Mouse (Mus musculus) heart, embryonic 14.5 days (tissue): ENCODE data around the gene Slc7a10. TPM values are rescaled to one million over a fixed set of nuclear protein-coding genes. Genes with fewer than 3 reads are reported as not detected.

ENCODE experiments used
- ATAC-seq: fragments of 200-750 bp; cut with Nextera tagmentation; 2 replicates; pipeline ENCODE4 v1.8.0; 2017; ENCODE audit warnings: low read depth, moderate TSS enrichment; ENCODE audit not compliant: insufficient number of reproducible peaks, insufficient read depth, low FRiP score
- H3K27ac ChIP-seq, 2 experiments: fragments of 200-500 bp in 1 of 2; fragments of 300-500 bp in 1 of 2; sonication (generic) in 1 of 2; replicated peaks in 1 of 2; 2 replicates each; pipeline ENCODE4 v1.5.1; 2012 to 2014; ENCODE audit warnings: low read depth in 2 of 2, low read length in 2 of 2, control low read depth in 1 of 2, mild to moderate bottlenecking in 1 of 2, mixed read lengths in 1 of 2; ENCODE audit not compliant: control insufficient read depth in 1 of 2, insufficient read depth in 1 of 2
- H3K27me3 ChIP-seq: fragments of 300-500 bp; sonication (generic); 2 replicates; pipeline ENCODE4 v1.6.1; 2014; ENCODE audit warnings: mild to moderate bottlenecking, low read length, control low read depth; ENCODE audit not compliant: control insufficient read depth, insufficient read depth
- H3K36me3 ChIP-seq: fragments of 300-500 bp; sonication (generic); 2 replicates; pipeline ENCODE4 v1.6.1; 2014; ENCODE audit warnings: mild to moderate bottlenecking, control low read depth, low read length, mixed read lengths; ENCODE audit not compliant: control insufficient read depth, insufficient read depth
- H3K4me1 ChIP-seq, 2 experiments: fragments of 200-500 bp in 1 of 2; fragments of 300-500 bp in 1 of 2; sonication (generic) in 1 of 2; 2 replicates each; pipeline ENCODE4 v1.6.1; 2012 to 2014; ENCODE audit warnings: low read length in 2 of 2, control low read depth in 1 of 2, mixed read lengths in 1 of 2; ENCODE audit not compliant: control insufficient read depth in 2 of 2, insufficient read depth in 2 of 2
- H3K4me2 ChIP-seq: fragments of 300-500 bp; sonication (generic); 2 replicates; pipeline ENCODE4 v1.6.1; 2014; ENCODE audit warnings: mild to moderate bottlenecking, low read length
- H3K4me3 ChIP-seq, 2 experiments: fragments of 200-500 bp in 1 of 2; fragments of 300-500 bp in 1 of 2; sonication (generic) in 1 of 2; 2 replicates each; pipeline ENCODE4 v1.5.1; 2012 to 2014; ENCODE audit warnings: low read length in 2 of 2, mild to moderate bottlenecking in 2 of 2, control low read depth in 1 of 2, low read depth in 1 of 2, moderate library complexity in 1 of 2; ENCODE audit not compliant: control insufficient read depth in 1 of 2, insufficient read depth in 1 of 2
- H3K9ac ChIP-seq: fragments of 300-500 bp; sonication (generic); 2 replicates; pipeline ENCODE4 v1.6.1; 2014; ENCODE audit warnings: mild to moderate bottlenecking, low read length
- H3K9me3 ChIP-seq: fragments of 300-500 bp; sonication (generic); 2 replicates; pipeline ENCODE4 v1.6.1; 2016; ENCODE audit warnings: low read length, control low read depth; ENCODE audit not compliant: control insufficient read depth
- WGBS: fragments of 180-500 bp; shearing (Covaris S2); extraction: QIAGEN DNeasy Blood & Tissue Kit; methylation state at CpG from one replicate; pipeline ENCODE4 v1.1.7; 2014; 5-methylcytosine and 5-hydroxymethylcytosine counted together
- polyA plus RNA-seq: library from polyadenylated mRNA; unstranded; fragments of >200 nt; fragmentation: Nextera tagmentation; extraction: Ambion mirVana; gene quantifications from 2 replicates; pipeline ENCODE4 v1.2.1, GENCODE M21; 2014

Gene Slc7a10
- polyA plus RNA-seq, 1 experiment from 2014 or later, result 1.8 TPM

GRCm38 (mm10) chr7:35199755-35200154 is 13.6 kb downstream of the Slc7a10 start:
- Histone ChIP-seq H3K36me3 (no peaks in the 10 kb centered on the region), H3K4me3 (no peak overlapping the region), H3K27ac (no peak overlapping the region), H3K9me3 (no peaks in the 10 kb centered on the region), H3K27me3 (no peaks in the 10 kb centered on the region), H3K9ac (no peak overlapping the region), H3K4me2 (no peak overlapping the region), H3K4me1 (no peaks in the 10 kb centered on the region)
- ATAC-seq, result no peak

GRCm38 (mm10) chr7:35211791-35212190 is 25.6 kb downstream of the Slc7a10 start:
- no peaks in the 10 kb centered on the region for H3K9me3 ChIP-seq
- 90% methylated on average over 4 of the region's 4 CpGs for WGBS
- peaks cover 3 to 9% of the 10 kb centered on the region in 2 experiments; a peak in 2 of 4 replicates for H3K4me1 ChIP-seq
- no peak overlapping the region for H3K9ac ChIP-seq
- no peak for ATAC-seq
- no peaks in the 10 kb centered on the region for H3K36me3 ChIP-seq
- no peak overlapping the region for H3K27ac ChIP-seq
- H3K27me3 ChIP-seq, result peaks cover 15% of the 10 kb centered on the region
- H3K4me2 ChIP-seq, result no peak overlapping the region
- no peak overlapping the region for H3K4me3 ChIP-seq

GRCm38 (mm10) chr7:35214442-35215222 is 28.4 kb downstream of the Slc7a10 start:
- H3K27me3 ChIP-seq, result peaks cover 25% of the 10 kb centered on the region
- peak overlapping the region; percentile 75 for H3K9ac ChIP-seq
- H3K4me2 ChIP-seq, result peak overlapping the region; percentile 97
- H3K27ac ChIP-seq, result no peak overlapping the region
- H3K4me1 ChIP-seq, result peaks cover 3 to 9% of the 10 kb centered on the region in 2 experiments; a peak in 2 of 4 replicates
- H3K4me3 ChIP-seq, result peak overlapping the region; percentile 58 to 69
- no peaks in the 10 kb centered on the region for H3K36me3 ChIP-seq
- ATAC-seq, result 0 out of 2 replicates have a peak, but pooled peaks have one; percentile 25
- WGBS, result under 1% methylated on average over 53 of the region's 79 CpGs
- no peaks in the 10 kb centered on the region for H3K9me3 ChIP-seq

GRCm38 (mm10) chr7:35215225-35215624 is 29.0 kb downstream of the Slc7a10 start, which contains the start of gene Lrp3:
Lrp3 (minus strand) TSS chr7:35215498.
- H3K4me3 ChIP-seq, result peak within 1 kb of the TSS; percentile 58 to 69
- H3K4me2 ChIP-seq, result peak within 1 kb of the TSS; percentile 97
- H3K9ac ChIP-seq, result peak within 1 kb of the TSS; percentile 75
- ATAC-seq, result peak; percentile 88
- no peak within 1 kb of the TSS for H3K27ac ChIP-seq
- no peaks in the 10 kb centered on the region for H3K36me3 ChIP-seq
- no peaks in the 10 kb centered on the region for H3K9me3 ChIP-seq
- under 1% methylated on average over 49 of the region's 53 CpGs for WGBS
- H3K27me3 ChIP-seq, result peaks cover 25% of the 10 kb centered on the region
- peaks cover 3 to 9% of the 10 kb centered on the region in 2 experiments; a peak in 2 of 4 replicates for H3K4me1 ChIP-seq

GRCm38 (mm10) chr7:35215731-35216130 is 29.5 kb downstream of the Slc7a10 start:
- peak overlapping the region; percentile 58 to 69; a peak in 3 of 4 replicates for H3K4me3 ChIP-seq
- peaks cover 25% of the 10 kb centered on the region for H3K27me3 ChIP-seq
- H3K9ac ChIP-seq, result no peak overlapping the region
- H3K4me1 ChIP-seq, result peaks cover 3 to 9% of the 10 kb centered on the region in 2 experiments; a peak in 2 of 4 replicates
- WGBS, result 39% methylated on average over 5 of the region's 5 CpGs
- no peak for ATAC-seq
- peak overlapping the region; percentile 97 for H3K4me2 ChIP-seq
- no peaks in the 10 kb centered on the region for H3K36me3 ChIP-seq
- no peaks in the 10 kb centered on the region for H3K9me3 ChIP-seq
- H3K27ac ChIP-seq, result no peak overlapping the region

- Histone ChIP-seq H3K9me3 (no peaks in the 10 kb centered on the region), H3K36me3 (no peaks in the 10 kb centered on the region), H3K4me2 (no peak overlapping the region), H3K9ac (no peak overlapping the region), H3K4me3 (no peak overlapping the region), H3K27me3 (peaks cover 19% of the 10 kb centered on the region), H3K27ac (no peak overlapping the region), H3K4me1 (no peaks in the 10 kb centered on the region)
- no peak for ATAC-seq
- 67% methylated on average over 9 of the region's 9 CpGs for WGBS
Observed at GRCm38 (mm10) chr7:35220694-35221365, 34.6 kb downstream of the Slc7a10 start.

GRCm38 (mm10) chr7:35230333-35230732 is 44.1 kb downstream of the Slc7a10 start:
- H3K27ac ChIP-seq, result no peak overlapping the region
- no peaks in the 10 kb centered on the region for H3K36me3 ChIP-seq
- no peak overlapping the region for H3K9ac ChIP-seq
- H3K4me1 ChIP-seq, result peaks cover 0 to under 1% of the 10 kb centered on the region in 2 experiments; a peak in 1 of 4 replicates
- 76% methylated on average over 3 of the region's 3 CpGs for WGBS
- H3K9me3 ChIP-seq, result peaks cover 10% of the 10 kb centered on the region
- H3K4me3 ChIP-seq, result no peak overlapping the region
- no peak overlapping the region for H3K4me2 ChIP-seq
- no peak for ATAC-seq
- no peaks in the 10 kb centered on the region for H3K27me3 ChIP-seq
